Mouse (Mus musculus) thymus, postnatal 14 days (tissue): ENCODE data around the gene Ccdc120.
A peak's percentile ranks its signal among the peaks of the same experiment; 100 is the strongest.

ENCODE experiments used
- DNase-seq: peaks from one replicate; pipeline ENCODE4 v3.0.0; 2021

Ccdc120 gene

DNA sequence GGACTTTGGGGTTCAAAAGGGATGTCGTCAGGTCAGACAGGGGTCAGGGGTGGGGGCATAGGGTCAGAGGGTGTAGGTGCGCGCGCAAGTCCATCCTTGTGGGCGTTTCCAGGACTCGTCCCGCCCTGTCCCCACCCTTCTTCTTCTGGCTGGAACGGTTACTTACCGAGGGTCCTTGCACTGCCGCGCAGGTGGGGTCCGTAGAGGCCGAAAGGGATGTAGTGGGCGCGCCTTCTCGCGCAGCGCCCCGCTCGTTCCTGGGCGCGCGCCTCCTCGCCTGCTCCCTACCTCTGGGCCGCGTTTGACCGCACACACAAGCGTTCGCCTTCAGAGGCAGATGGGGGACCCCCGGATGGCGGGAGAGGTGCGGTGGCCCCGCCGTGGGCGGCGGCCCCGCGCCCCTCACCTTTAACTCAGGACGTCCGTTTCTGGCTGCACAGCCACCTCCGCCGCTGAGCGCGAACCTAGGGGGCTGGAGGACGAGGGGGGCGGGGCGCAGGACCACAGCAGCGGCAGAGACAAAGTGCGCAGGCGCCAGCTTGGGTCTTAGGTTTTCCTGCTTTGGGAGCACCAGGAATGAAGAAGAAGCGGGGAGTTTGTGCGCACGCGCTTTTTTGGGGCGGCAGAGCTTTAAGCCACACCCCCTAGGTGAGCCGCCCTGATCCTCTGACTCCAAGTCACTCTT, at the start of gene Ccdc120:
TSS of gene Ccdc120 (minus strand) at position 474 of the 685 bp plus-strand sequence.
- DNase-seq, result peak; percentile 33

- no peak for DNase-seq
Measured at GRCm38 (mm10) chrX:7797327-7797726, 46.6 kb upstream of the Ccdc120 start.

- DNase-seq, result peak; percentile 37
Measured at GRCm38 (mm10) chrX:7795016-7795415, 44.3 kb upstream of the Ccdc120 start.

GRCm38 (mm10) chrX:7793361-7793760, 42.7 kb upstream of the Ccdc120 start:
- peak; percentile 9 for DNase-seq

GRCm38 (mm10) chrX:7790309-7790708, 39.6 kb upstream of the Ccdc120 start:
- peak; percentile 6 for DNase-seq

GRCm38 (mm10) chrX:7789542-7790136, 38.9 kb upstream of the Ccdc120 start, which contains the start of gene Gripap1:
Gene Gripap1, plus strand, starts transcription at chrX:7789765.
- DNase-seq, result peak; percentile 85

- DNase-seq, result no peak
Measured at GRCm38 (mm10) chrX:7782603-7783092, 31.9 kb upstream of the Ccdc120 start.

- DNase-seq, result no peak
Measured at GRCm38 (mm10) chrX:7779294-7779693, 28.6 kb upstream of the Ccdc120 start.

DNA sequence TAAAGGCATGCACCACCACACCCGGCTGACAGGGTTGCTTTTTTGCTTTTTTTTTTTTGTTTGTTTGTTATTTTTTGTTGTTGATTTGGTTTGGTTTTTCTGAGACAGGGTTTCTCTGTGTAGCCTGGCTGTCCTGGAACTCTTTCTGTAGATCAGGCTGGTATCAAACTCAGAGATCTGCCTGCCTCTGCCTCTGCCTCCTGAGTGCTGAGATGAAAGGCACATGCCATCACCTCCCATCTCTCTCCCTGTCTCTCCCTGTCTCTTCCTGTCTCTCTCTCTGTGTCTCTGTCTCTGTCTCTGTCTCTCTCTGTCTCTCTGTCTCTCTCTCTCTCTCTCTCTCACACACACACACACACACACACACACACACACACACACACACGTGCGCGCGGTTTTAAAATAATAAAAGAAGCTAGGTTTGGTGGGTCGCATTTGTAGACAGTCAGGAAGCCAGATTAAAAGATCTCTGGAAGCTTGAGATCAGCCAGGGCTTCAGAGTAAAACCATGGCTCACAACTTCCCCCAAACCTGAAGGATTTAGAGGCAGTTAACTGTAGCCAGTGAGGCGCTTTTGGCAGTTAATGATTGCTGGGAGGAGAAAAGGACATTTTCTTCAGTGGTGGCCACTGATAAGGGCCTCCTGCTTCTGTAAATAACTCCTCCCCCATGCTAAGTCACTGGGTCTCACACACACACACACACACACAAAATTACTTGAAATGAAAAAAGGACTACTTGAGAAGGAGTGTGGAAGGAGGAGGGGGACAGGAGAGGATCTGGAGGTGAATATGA, 27.9 kb upstream of the Ccdc120 start:
- DNase-seq, result no peak

DNA sequence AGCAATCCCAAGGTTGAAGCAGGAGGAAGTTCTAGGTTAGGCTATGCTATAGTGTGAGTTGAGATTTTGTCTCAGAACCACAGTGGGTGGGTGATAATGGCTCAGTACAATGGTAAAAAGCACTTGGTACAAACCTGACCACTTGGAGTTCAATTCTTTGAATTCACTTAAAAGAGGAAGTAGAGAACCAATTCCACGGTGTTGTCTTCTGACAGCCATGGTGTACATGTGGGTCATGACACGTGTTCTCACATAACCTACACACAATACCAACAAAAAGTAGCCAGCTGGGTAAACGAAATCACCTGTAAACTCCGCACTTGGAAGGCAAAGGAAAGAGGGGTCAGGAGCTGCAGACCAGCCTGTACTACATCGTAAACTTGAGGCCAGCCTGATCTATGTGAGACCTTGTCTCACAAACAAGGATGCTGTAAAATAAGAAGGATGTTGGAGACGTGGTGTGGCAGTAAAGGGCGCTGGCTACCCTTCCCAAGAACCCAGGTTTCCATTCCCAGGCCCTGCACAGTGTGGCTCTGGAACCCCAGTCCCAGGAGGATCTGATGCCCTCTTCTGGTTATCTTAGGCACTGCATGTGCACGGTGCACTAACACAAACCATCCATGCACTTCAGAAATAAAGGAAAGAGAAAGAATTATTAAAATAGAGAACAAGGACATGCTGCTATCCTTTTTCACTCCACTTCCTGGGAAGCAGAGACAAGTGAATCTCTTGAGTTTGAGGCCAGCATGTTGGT, 25.8 kb upstream of the Ccdc120 start:
- DNase-seq, result peak; percentile 56

DNA sequence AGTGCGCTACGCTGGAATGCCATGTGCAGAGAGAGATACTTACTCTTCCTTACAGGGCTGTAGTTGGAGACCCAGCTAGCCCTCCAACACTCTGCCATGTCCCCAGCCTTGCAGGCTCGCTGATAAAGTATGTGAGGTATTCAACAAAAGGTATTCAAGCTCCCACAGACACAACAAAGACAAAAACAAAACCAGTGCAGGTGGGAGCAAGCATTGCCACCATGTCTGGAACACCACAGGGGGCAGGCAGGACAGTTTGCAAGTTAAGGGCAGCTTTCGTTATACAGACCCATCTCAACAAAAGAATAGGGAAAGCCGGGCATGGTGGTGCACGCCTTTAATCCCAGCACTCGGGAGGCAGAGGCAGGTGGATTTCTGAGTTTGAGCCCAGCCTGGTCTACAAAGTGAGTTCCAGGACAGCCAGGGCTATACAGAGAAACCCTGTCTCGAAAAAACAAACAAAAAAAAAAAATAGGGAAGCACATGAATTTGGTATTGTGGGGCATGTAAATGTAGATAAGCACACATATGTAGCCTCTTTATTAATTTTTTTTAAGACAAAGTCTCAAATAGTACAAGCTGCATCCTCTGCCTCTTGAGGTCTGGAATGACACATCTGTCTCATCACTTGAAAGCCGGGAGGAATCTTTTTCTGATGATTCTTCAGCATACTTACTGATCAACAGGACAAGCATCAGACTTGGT, 24.9 kb upstream of the Ccdc120 start:
- DNase-seq, result no peak

GRCm38 (mm10) chrX:7772766-7773165, 22.1 kb upstream of the Ccdc120 start:
- peak; percentile 14 for DNase-seq

DNA sequence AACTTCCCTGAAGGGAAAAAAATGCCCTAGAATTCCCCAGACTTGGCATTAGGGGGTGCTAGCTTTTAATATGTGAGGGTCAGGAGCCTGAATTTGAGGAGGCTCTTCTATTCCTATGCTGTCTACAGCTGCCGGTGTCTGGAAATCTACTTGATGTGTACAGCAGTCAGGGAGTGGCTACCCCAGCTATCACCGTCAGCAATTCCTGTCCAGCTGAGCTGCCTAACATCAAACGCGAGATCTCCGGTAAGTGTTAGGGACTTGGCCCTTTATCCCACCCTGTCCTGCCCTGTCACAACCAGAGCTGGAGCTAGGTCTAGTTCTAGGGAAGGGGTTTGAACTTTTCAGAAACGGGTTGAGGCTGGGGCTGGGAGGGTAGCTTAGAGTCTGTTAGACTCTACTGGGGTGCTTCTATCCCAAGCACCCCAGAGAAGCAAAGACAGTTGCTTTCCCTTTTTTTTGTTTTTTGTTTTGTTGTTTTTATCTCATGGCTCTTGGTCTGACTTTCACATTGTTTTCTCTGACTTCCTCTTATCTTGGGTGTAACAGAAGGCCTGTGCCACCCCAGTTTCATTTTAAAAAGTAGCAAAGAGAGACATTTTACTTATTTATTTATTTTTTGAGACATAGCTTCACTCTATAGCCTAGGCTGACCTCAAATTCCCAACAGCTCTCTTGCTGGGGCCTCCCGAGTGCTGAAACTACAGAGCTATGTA, 18.8 kb upstream of the Ccdc120 start:
- DNase-seq, result no peak

GRCm38 (mm10) chrX:7765764-7766163, 15.1 kb upstream of the Ccdc120 start:
- DNase-seq, result no peak

DNA sequence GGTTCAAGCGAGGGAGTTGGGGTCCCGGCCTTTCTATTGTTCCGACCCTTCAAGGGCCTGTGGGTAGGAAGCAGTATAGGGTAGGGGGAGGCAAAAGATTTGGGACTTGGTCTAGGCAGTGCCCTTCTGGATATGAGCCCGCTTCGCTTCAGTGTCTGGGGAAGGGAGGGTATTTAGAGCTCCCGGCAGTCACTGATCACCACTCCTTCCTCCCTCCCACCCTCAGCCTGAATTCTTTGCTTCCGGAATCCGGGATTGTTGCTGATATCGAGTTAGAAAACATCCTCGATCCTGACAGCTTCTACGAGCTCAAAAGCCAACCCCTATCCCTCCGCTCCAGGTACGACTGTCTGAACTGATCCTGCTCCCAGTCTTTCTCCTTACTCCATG, 14.6 kb upstream of the Ccdc120 start:
- no peak for DNase-seq

DNA sequence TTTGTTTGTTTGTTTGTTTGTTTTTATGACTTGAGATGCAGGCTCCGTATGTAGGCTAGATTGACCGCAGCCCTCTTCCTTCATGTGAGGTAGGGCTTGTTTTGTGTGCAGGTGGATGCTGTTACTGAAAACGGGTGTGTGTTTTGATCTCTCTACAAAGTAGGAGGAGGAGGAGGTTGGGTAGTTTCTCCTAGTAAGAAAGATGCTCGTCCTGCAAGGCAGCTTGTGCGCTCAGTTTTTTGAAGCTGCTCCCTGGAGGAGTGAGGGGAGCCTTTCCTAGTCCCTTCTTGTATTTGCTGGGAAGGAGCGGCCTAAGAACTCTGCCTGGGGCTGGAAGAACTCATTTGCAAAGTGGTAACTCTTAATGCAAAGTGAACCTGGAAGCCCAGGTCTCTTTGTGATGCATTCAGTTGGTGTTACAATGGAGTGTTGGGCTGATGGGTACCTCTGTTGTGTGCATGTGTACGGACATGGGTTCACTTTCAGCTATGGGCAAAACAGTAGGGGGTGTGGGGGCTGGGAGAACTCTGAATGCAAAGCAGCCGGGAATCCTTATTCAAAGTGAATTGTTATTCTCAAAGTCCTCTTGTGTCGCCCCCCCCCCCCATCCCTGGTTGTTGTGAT, 14.1 kb upstream of the Ccdc120 start:
- no peak for DNase-seq

- DNase-seq, result peak; percentile 9
Measured at GRCm38 (mm10) chrX:7763631-7764393, 13.1 kb upstream of the Ccdc120 start.

GRCm38 (mm10) chrX:7762921-7763197, 12.2 kb upstream of the Ccdc120 start:
- no peak for DNase-seq

GRCm38 (mm10) chrX:7762137-7762920, 11.6 kb upstream of the Ccdc120 start, which contains the start of gene Tfe3:
Gene Tfe3, plus strand, starts transcription at chrX:7762560.
- peak; percentile 82 for DNase-seq

- peak; percentile 37 for DNase-seq
Measured at GRCm38 (mm10) chrX:7753627-7754026, 2.9 kb upstream of the Ccdc120 start.
